Mouse (Mus musculus) kidney, embryonic 16.5 days (tissue): ENCODE measurements around the gene 0610040J01Rik. TPM values are rescaled to one million over a fixed set of nuclear protein-coding genes. Genes with fewer than 3 reads are reported as not detected.

ENCODE experiments used
- ATAC-seq: fragments of 200-750 bp; cut with Nextera tagmentation; 2 replicates; pipeline ENCODE4 v1.8.0; 2017; ENCODE audit warnings: moderate TSS enrichment; ENCODE audit not compliant: low FRiP score, low TSS enrichment
- H3K27ac ChIP-seq: fragments of 300-500 bp; sonication (generic); 2 replicates; pipeline ENCODE4 v1.5.1; 2014; ENCODE audit warnings: low read length
- H3K27me3 ChIP-seq: fragments of 300-500 bp; sonication (generic); 2 replicates; pipeline ENCODE4 v1.6.1; 2014; ENCODE audit warnings: low read length, control low read depth, mixed read lengths; ENCODE audit not compliant: insufficient read depth
- H3K36me3 ChIP-seq: fragments of 300-500 bp; sonication (generic); 2 replicates; pipeline ENCODE4 v1.6.1; 2014; ENCODE audit warnings: low read length, control low read depth, mixed read lengths; ENCODE audit not compliant: insufficient read depth
- H3K4me1 ChIP-seq: fragments of 300-500 bp; sonication (generic); 2 replicates; pipeline ENCODE4 v1.6.1; 2014; ENCODE audit warnings: low read length, control low read depth, mixed read lengths; ENCODE audit not compliant: insufficient read depth
- H3K4me2 ChIP-seq: fragments of 300-500 bp; sonication (generic); replicated peaks from 2 replicates; pipeline ENCODE4 v1.6.1; 2014; ENCODE audit warnings: low read depth, low read length
- H3K4me3 ChIP-seq: fragments of 300-500 bp; sonication (generic); 2 replicates; pipeline ENCODE4 v1.5.1; 2014; ENCODE audit warnings: mild to moderate bottlenecking, low read length
- H3K9ac ChIP-seq: fragments of 300-500 bp; sonication (generic); replicated peaks from 2 replicates; pipeline ENCODE4 v1.6.1; 2014; ENCODE audit warnings: low read length
- H3K9me3 ChIP-seq: fragments of 300-500 bp; sonication (generic); 2 replicates; pipeline ENCODE4 v1.6.1; 2016; ENCODE audit warnings: low read length, control low read depth
- WGBS: fragments of 180-500 bp; shearing (Covaris S2); extraction: QIAGEN DNeasy Blood & Tissue Kit; methylation state at CpG from one replicate; pipeline ENCODE4 v1.1.7; 2014; 5-methylcytosine and 5-hydroxymethylcytosine counted together
- polyA plus RNA-seq: library from polyadenylated mRNA; unstranded; fragments of >200 nt; fragmentation: Nextera tagmentation; extraction: Ambion mirVana; gene quantifications from 2 replicates; pipeline ENCODE4 v1.2.1, GENCODE M21; 2015

Gene 0610040J01Rik
- polyA plus RNA-seq, 1 experiment from 2014 or later = 66.3 TPM

- H3K4me2 ChIP-seq = no peak overlapping the region
- no peak overlapping the region for H3K4me3 ChIP-seq
- WGBS = 74% methylated on average over 1 of the region's 1 CpGs
- no peaks in the 10 kb centered on the region for H3K9me3 ChIP-seq
- 0 out of 2 replicates have a peak, but pooled peaks cover 7% of the 10 kb centered on the region for H3K36me3 ChIP-seq
- H3K27ac ChIP-seq = no peak overlapping the region
- H3K9ac ChIP-seq = no peak overlapping the region
- 0 out of 2 replicates have a peak, but pooled peaks cover 7% of the 10 kb centered on the region for H3K4me1 ChIP-seq
- no peak for ATAC-seq
- H3K27me3 ChIP-seq = no peaks in the 10 kb centered on the region
Observed at GRCm38 (mm10) chr5:63914896-63915295, 102.7 kb downstream of the 0610040J01Rik start.

GRCm38 (mm10) chr5:63916457-63917139 lies 104.4 kb downstream of the 0610040J01Rik start:
- Histone ChIP-seq H3K27me3 (no peaks in the 10 kb centered on the region), H3K4me3 (no peak overlapping the region), H3K9ac (no peak overlapping the region), H3K27ac (no peak overlapping the region), H3K9me3 (no peaks in the 10 kb centered on the region), H3K36me3 (no peaks in the 10 kb centered on the region), H3K4me1 (0 out of 2 replicates have a peak, but pooled peaks cover 7% of the 10 kb centered on the region), H3K4me2 (no peak overlapping the region)
- 92% methylated on average over 10 of the region's 10 CpGs for WGBS
- no peak for ATAC-seq

GRCm38 (mm10) chr5:63918201-63918600 lies 106.0 kb downstream of the 0610040J01Rik start:
- peak; percentile 46; the same call in 1 of the 2 replicates for ATAC-seq
- 51% methylated on average over 4 of the region's 4 CpGs for WGBS
- no peak overlapping the region for H3K4me2 ChIP-seq

GRCm38 (mm10) chr5:63923305-63924025 lies 111.3 kb downstream of the 0610040J01Rik start:
- WGBS = 63% methylated on average over 13 of the region's 13 CpGs
- no peaks in the 10 kb centered on the region for H3K9me3 ChIP-seq
- H3K9ac ChIP-seq = no peak overlapping the region
- H3K4me3 ChIP-seq = no peak overlapping the region
- peaks cover 27% of the 10 kb centered on the region for H3K36me3 ChIP-seq
- H3K27me3 ChIP-seq = no peaks in the 10 kb centered on the region
- ATAC-seq = peak; percentile 51; the same call in 1 of the 2 replicates
- H3K27ac ChIP-seq = peak overlapping the region; percentile 52; the same call in 1 of the 2 replicates
- 0 out of 2 replicates have a peak, but pooled peaks cover 2% of the 10 kb centered on the region for H3K4me1 ChIP-seq
- no peak overlapping the region for H3K4me2 ChIP-seq

More at GRCm38 (mm10) chr5:63918201-63918600, 106.0 kb downstream of the 0610040J01Rik start:
- no peak overlapping the region for H3K4me3 ChIP-seq
- H3K4me1 ChIP-seq = 0 out of 2 replicates have a peak, but pooled peaks cover 7% of the 10 kb centered on the region
- H3K9ac ChIP-seq = no peak overlapping the region
- no peaks in the 10 kb centered on the region for H3K9me3 ChIP-seq
- H3K36me3 ChIP-seq = peaks cover 5% of the 10 kb centered on the region; the same call in 1 of the 2 replicates
- H3K27me3 ChIP-seq = no peaks in the 10 kb centered on the region
- no peak overlapping the region; the same call in 1 of the 2 replicates for H3K27ac ChIP-seq

- Histone ChIP-seq H3K4me1 (no peaks in the 10 kb centered on the region), H3K4me2 (no peak overlapping the region), H3K27me3 (no peaks in the 10 kb centered on the region), H3K9me3 (no peaks in the 10 kb centered on the region), H3K27ac (no peak overlapping the region), H3K36me3 (peaks cover 40% of the 10 kb centered on the region), H3K4me3 (no peak overlapping the region), H3K9ac (no peak overlapping the region)
- no peak for ATAC-seq
- WGBS = 94% methylated on average over 14 of the region's 14 CpGs
Observed at GRCm38 (mm10) chr5:63925035-63925628, 113.0 kb downstream of the 0610040J01Rik start.

GRCm38 (mm10) chr5:63930824-63931358 lies 118.7 kb downstream of the 0610040J01Rik start:
- Histone ChIP-seq H3K9me3 (no peaks in the 10 kb centered on the region), H3K36me3 (peaks cover 38% of the 10 kb centered on the region), H3K4me1 (peaks cover 11% of the 10 kb centered on the region), H3K4me2 (no peak overlapping the region), H3K27me3 (no peaks in the 10 kb centered on the region), H3K27ac (no peak overlapping the region), H3K9ac (no peak overlapping the region), H3K4me3 (no peak overlapping the region)
- WGBS = 51% methylated on average over 4 of the region's 4 CpGs
- ATAC-seq = no peak

GRCm38 (mm10) chr5:63932829-63933228 lies 120.7 kb downstream of the 0610040J01Rik start:
- ATAC-seq = peak; percentile 29; the same call in 1 of the 2 replicates
- H3K36me3 ChIP-seq = peaks cover 24% of the 10 kb centered on the region; the same call in 1 of the 2 replicates
- H3K4me2 ChIP-seq = no peak overlapping the region
- H3K27me3 ChIP-seq = no peaks in the 10 kb centered on the region
- no peak overlapping the region for H3K4me3 ChIP-seq
- 44% methylated on average over 10 of the region's 10 CpGs for WGBS
- H3K9ac ChIP-seq = no peak overlapping the region; the same call in 1 of the 2 replicates
- no peaks in the 10 kb centered on the region for H3K9me3 ChIP-seq
- peaks cover 14% of the 10 kb centered on the region for H3K4me1 ChIP-seq
- H3K27ac ChIP-seq = 0 out of 2 replicates have a peak overlapping the region, but pooled peaks have one; percentile 16

GRCm38 (mm10) chr5:63935581-63935980 lies 123.4 kb downstream of the 0610040J01Rik start:
- Histone ChIP-seq H3K4me2 (no peak overlapping the region), H3K9me3 (no peaks in the 10 kb centered on the region), H3K27me3 (no peaks in the 10 kb centered on the region), H3K36me3 (peaks cover 6% of the 10 kb centered on the region; the same call in 1 of the 2 replicates), H3K4me3 (no peak overlapping the region), H3K9ac (no peak overlapping the region), H3K4me1 (peaks cover 14% of the 10 kb centered on the region), H3K27ac (no peak overlapping the region)
- 90% methylated on average over 6 of the region's 6 CpGs for WGBS
- ATAC-seq = no peak

- Histone ChIP-seq H3K4me3 (no peak overlapping the region), H3K36me3 (peaks cover 6% of the 10 kb centered on the region; the same call in 1 of the 2 replicates), H3K27ac (no peak overlapping the region), H3K4me1 (peaks cover 14% of the 10 kb centered on the region), H3K9me3 (no peaks in the 10 kb centered on the region), H3K4me2 (no peak overlapping the region), H3K27me3 (no peaks in the 10 kb centered on the region), H3K9ac (no peak overlapping the region)
- WGBS = 23% methylated on average over 6 of the region's 6 CpGs
- ATAC-seq = peak; percentile 84
Observed at GRCm38 (mm10) chr5:63936740-63937139, 124.6 kb downstream of the 0610040J01Rik start.
